Mouse (Mus musculus): ENCODE measurements around the gene Il6ra.

DNA sequence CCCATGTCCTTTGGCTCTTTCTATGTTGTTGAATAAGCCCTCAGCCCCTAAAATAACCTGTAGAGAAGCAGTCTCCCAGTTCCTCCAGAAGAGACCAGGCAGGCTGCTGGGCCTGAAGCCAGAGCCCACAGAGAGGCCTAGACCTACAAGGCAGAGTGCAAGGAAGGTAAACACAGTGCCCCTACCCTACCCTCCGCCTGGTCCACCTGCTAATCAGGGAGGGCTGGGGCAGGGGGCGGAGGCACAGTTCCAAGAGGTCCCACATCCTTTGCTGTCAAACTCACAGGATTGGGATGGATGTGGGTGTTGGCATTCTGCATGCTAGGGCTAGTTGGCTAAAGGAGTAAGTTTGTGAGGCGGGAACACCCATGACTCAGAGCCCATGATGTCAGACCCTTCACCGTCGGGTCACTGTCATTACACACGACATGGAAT, 871 bp downstream of the Il6ra start:
- TF ChIP-seq CTCF (IDR thresholded peaks at IDR 0.05) (no peak), EP300 (IDR thresholded peaks at IDR 0.05) (peak; percentile 41; the same call in 1 of the 2 replicates)

All from lung, postnatal 0 days (tissue).